8 mouse cellular contexts compared by ENCODE assay signal in the genomic region with DNA sequence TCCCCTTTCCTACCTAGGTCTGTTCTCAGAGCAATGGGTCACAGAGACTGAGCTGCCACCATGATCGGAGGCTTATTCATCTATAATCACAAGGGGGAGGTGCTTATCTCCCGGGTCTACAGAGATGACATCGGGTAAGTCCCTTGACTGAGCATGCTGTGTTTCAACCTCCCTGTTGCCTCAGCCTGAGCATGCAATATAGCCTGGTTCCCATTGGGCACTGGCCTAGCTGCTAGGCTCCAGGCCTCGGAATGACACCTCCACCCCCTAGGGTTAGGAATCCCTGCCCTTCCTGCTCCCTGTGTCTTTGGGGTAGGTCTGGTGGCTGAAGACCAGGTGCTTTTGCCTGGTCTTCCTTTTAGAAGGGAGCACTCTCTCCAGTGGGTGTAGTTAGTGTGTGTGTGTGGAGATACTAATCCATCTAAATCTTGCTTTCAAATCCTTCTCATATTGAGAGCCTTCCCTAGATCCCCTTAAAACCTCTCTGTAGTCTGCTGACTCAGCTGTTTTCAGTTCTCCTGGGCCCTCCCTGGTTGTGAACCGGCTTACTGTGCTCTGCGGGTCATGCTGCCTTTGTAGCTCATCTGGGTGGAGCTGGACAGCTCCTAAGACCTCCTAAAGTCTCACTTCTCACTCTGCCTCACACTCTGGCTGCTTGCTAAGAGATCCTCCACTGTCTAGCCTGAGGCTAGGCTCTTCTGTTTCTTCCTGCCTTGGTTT. TPM values are rescaled to one million over a fixed set of nuclear protein-coding genes. Genes with fewer than 3 reads are reported as not detected.
DNase-seq lines count a peak whose midpoint lies in the region; ATAC-seq and TF ChIP-seq lines count a peak whose summit lies in the region.

No protein-coding gene starts in this region.

- no peak for DNase-seq in lung, postnatal 0 days (ENCODE audit: low spot score)
- no peak for DNase-seq in lung, adult 18-20 months
- no peak for DNase-seq in forebrain, embryonic 14.5 days (ENCODE audit: low spot score)
- DNase-seq in liver, embryonic 13.5 days, result peak; percentile 23
- no peak for DNase-seq in stomach, postnatal 0 days (ENCODE audit: low spot score)
- DNase-seq in thymus, postnatal 14 days, result no peak
- no peak for DNase-seq in left cerebral cortex, postnatal 10 days (ENCODE audit: extremely low spot score in 1 of 2, low spot score in 2 of 2)
- DNase-seq in right cerebral cortex, postnatal 10 days (ENCODE audit: low spot score in 2 of 2), result no peak

- H3K4me3 ChIP-seq in lung, postnatal 0 days (ENCODE audit: low read depth, low read length), result 0 out of 2 replicates have a peak overlapping the region, but pooled peaks have one; percentile 14
- peak overlapping the region; percentile 86 for H3K4me3 ChIP-seq in forebrain, embryonic 14.5 days (ENCODE audit: low read depth, low read length)
- H3K4me3 ChIP-seq in liver, embryonic 13.5 days (replicated peaks), result peak overlapping the region; percentile 80
- H3K4me3 ChIP-seq in stomach, postnatal 0 days (ENCODE audit: low read depth, low read length), result peak overlapping the region; percentile 5

- WGBS in lung, postnatal 0 days, result 36% methylated on average over 6 of the region's 6 CpGs
- 31% methylated on average over 6 of the region's 6 CpGs for WGBS in forebrain, embryonic 14.5 days
- 29% methylated on average over 6 of the region's 6 CpGs for WGBS in liver, embryonic 13.5 days (ENCODE audit: insufficient replicate concordance)
- 35% methylated on average over 6 of the region's 6 CpGs for WGBS in stomach, postnatal 0 days

- no peaks in the 10 kb centered on the region for H3K27me3 ChIP-seq in lung, postnatal 0 days (replicated peaks; ENCODE audit: insufficient read depth, low read length)
- no peaks in the 10 kb centered on the region for H3K27me3 ChIP-seq in forebrain, embryonic 14.5 days (replicated peaks; ENCODE audit: control insufficient read depth, insufficient read depth, low read length)
- H3K27me3 ChIP-seq in liver, embryonic 13.5 days, result no peaks in the 10 kb centered on the region
- no peaks in the 10 kb centered on the region for H3K27me3 ChIP-seq in stomach, postnatal 0 days (ENCODE audit: control insufficient read depth, insufficient read depth, low read length)

- intact Hi-C loops in left cerebral cortex, postnatal 10 days (cut with DNase I), result loop anchor here (1.0 kb wide), 1 partner anchor 8 kb away; no protein-coding TSS in a partner anchor

- no peak for TF ChIP-seq CTCF in lung, postnatal 0 days (IDR thresholded peaks at IDR 0.05)
- no peak for TF ChIP-seq CTCF in stomach, postnatal 0 days (IDR thresholded peaks at IDR 0.05; ENCODE audit: low read depth)

- H3K4me1 ChIP-seq in lung, postnatal 0 days (ENCODE audit: insufficient read depth, low read depth, low read length), result peaks cover 16% of the 10 kb centered on the region
- H3K4me1 ChIP-seq in forebrain, embryonic 14.5 days (ENCODE audit: control insufficient read depth, insufficient read depth, low read length), result peaks cover 21% of the 10 kb centered on the region
- peaks cover 49% of the 10 kb centered on the region for H3K4me1 ChIP-seq in liver, embryonic 13.5 days (replicated peaks)
- H3K4me1 ChIP-seq in stomach, postnatal 0 days (replicated peaks; ENCODE audit: control insufficient read depth, insufficient read depth), result no peaks in the 10 kb centered on the region; the same call in 1 of the 2 replicates

- H3K4me2 ChIP-seq in lung, postnatal 0 days (replicated peaks; ENCODE audit: low read depth, low read length), result peak overlapping the region; percentile 74
- H3K4me2 ChIP-seq in forebrain, embryonic 14.5 days (ENCODE audit: low read length), result peak overlapping the region; percentile 91
- peak overlapping the region; percentile 88 for H3K4me2 ChIP-seq in liver, embryonic 13.5 days
- H3K4me2 ChIP-seq in stomach, postnatal 0 days (replicated peaks; ENCODE audit: low read depth), result peak overlapping the region; percentile 76

- H3K27ac ChIP-seq in lung, postnatal 0 days (ENCODE audit: low read length), result no peak overlapping the region
- no peak overlapping the region for H3K27ac ChIP-seq in forebrain, embryonic 14.5 days (ENCODE audit: low read depth, low read length)
- H3K27ac ChIP-seq in liver, embryonic 13.5 days, result peak overlapping the region; percentile 94
- H3K27ac ChIP-seq in stomach, postnatal 0 days (replicated peaks), result peak overlapping the region; percentile 66

- ATAC-seq in lung, postnatal 0 days, result no peak
- ATAC-seq in forebrain, embryonic 14.5 days, result no peak
- ATAC-seq in liver, embryonic 13.5 days (ENCODE audit: low read depth), result no peak
- no peak for ATAC-seq in stomach, postnatal 0 days (ENCODE audit: low FRiP score, low TSS enrichment)

- TF ChIP-seq EP300 in lung, postnatal 0 days (IDR thresholded peaks at IDR 0.05), result no peak
- no peak for TF ChIP-seq EP300 in stomach, postnatal 0 days (optimal IDR thresholded peaks at IDR 0.05)

- H3K36me3 ChIP-seq in lung, postnatal 0 days (ENCODE audit: insufficient read depth, low read length), result peaks cover 28% of the 10 kb centered on the region; the same call in 1 of the 2 replicates
- peaks cover 61% of the 10 kb centered on the region for H3K36me3 ChIP-seq in forebrain, embryonic 14.5 days (ENCODE audit: control insufficient read depth, insufficient read depth, low read length)
- peaks cover 53% of the 10 kb centered on the region for H3K36me3 ChIP-seq in liver, embryonic 13.5 days
- H3K36me3 ChIP-seq in stomach, postnatal 0 days (ENCODE audit: control insufficient read depth, insufficient read depth, low read length), result peaks cover 14% of the 10 kb centered on the region

- H3K9me3 ChIP-seq in lung, postnatal 0 days (ENCODE audit: low read length), result no peaks in the 10 kb centered on the region
- no peaks in the 10 kb centered on the region for H3K9me3 ChIP-seq in forebrain, embryonic 14.5 days (replicated peaks; ENCODE audit: control insufficient read depth, low read length)
- no peaks in the 10 kb centered on the region for H3K9me3 ChIP-seq in liver, embryonic 13.5 days (replicated peaks)
- H3K9me3 ChIP-seq in stomach, postnatal 0 days (ENCODE audit: control insufficient read depth, low read length), result no peaks in the 10 kb centered on the region

- peak overlapping the region; percentile 32 for H3K9ac ChIP-seq in lung, postnatal 0 days (replicated peaks; ENCODE audit: low read depth)
- peak overlapping the region; percentile 98 for H3K9ac ChIP-seq in forebrain, embryonic 14.5 days (ENCODE audit: low read length)
- H3K9ac ChIP-seq in liver, embryonic 13.5 days, result peak overlapping the region; percentile 91
- peak overlapping the region; percentile 38; the same call in 1 of the 2 replicates for H3K9ac ChIP-seq in stomach, postnatal 0 days (ENCODE audit: low read length)

RNA-seq across cellular contexts. Expression of a gene that starts 2.5 kb away (rescaled TPM):
- 402 and 427 TPM in 2 replicates for polyA plus RNA-seq in lung, postnatal 0 days (2015; fragmentation: Nextera tagmentation; extraction: Ambion mirVana)
- 1,206 and 1,335 TPM in 2 replicates for polyA plus RNA-seq in forebrain, embryonic 14.5 days (2014; fragmentation: Nextera tagmentation; extraction: Ambion mirVana)
- polyA plus RNA-seq in liver, embryonic 13.5 days (2015; fragmentation: Nextera tagmentation; extraction: Ambion mirVana), result 413 and 466 TPM in 2 replicates
- 332 and 349 TPM in 2 replicates for polyA plus RNA-seq in stomach, postnatal 0 days (2015; fragmentation: Nextera tagmentation; extraction: Ambion mirVana)
- total RNA-seq in left cerebral cortex, postnatal 10 days (2021), result 100 to 1,000 TPM; 950 to 999 TPM

RNA-seq across cellular contexts. Expression of a gene that starts 10.6 kb away (rescaled TPM):
- 36.3 and 39.6 TPM in 2 replicates for polyA plus RNA-seq in lung, postnatal 0 days (2015; fragmentation: Nextera tagmentation; extraction: Ambion mirVana)
- 64.8 and 74.4 TPM in 2 replicates for polyA plus RNA-seq in forebrain, embryonic 14.5 days (2014; fragmentation: Nextera tagmentation; extraction: Ambion mirVana)
- polyA plus RNA-seq in liver, embryonic 13.5 days (2015; fragmentation: Nextera tagmentation; extraction: Ambion mirVana), result 27.0 and 27.9 TPM in 2 replicates
- 31.0 and 33.0 TPM in 2 replicates for polyA plus RNA-seq in stomach, postnatal 0 days (2015; fragmentation: Nextera tagmentation; extraction: Ambion mirVana)
- 10 to 100 TPM; 67.0 to 80.0 TPM for total RNA-seq in left cerebral cortex, postnatal 10 days (2021)

RNA-seq across cellular contexts. Expression of a gene that starts 21.0 kb away (rescaled TPM):
- 10.3 and 10.5 TPM in 2 replicates for polyA plus RNA-seq in lung, postnatal 0 days (2015; fragmentation: Nextera tagmentation; extraction: Ambion mirVana)
- polyA plus RNA-seq in forebrain, embryonic 14.5 days (2014; fragmentation: Nextera tagmentation; extraction: Ambion mirVana), result 25.3 and 26.0 TPM in 2 replicates
- polyA plus RNA-seq in liver, embryonic 13.5 days (2015; fragmentation: Nextera tagmentation; extraction: Ambion mirVana), result 3.7 and 4.8 TPM in 2 replicates
- 8.7 and 10.0 TPM in 2 replicates for polyA plus RNA-seq in stomach, postnatal 0 days (2015; fragmentation: Nextera tagmentation; extraction: Ambion mirVana)
- total RNA-seq in left cerebral cortex, postnatal 10 days (2021), result 10 to 100 TPM; 84.8 to 87.8 TPM

RNA-seq across cellular contexts. Expression of a gene that starts 39.1 kb away (rescaled TPM):
- 46.9 and 51.1 TPM in 2 replicates for polyA plus RNA-seq in lung, postnatal 0 days (2015; fragmentation: Nextera tagmentation; extraction: Ambion mirVana)
- 90.3 and 92.1 TPM in 2 replicates for polyA plus RNA-seq in forebrain, embryonic 14.5 days (2014; fragmentation: Nextera tagmentation; extraction: Ambion mirVana)
- polyA plus RNA-seq in liver, embryonic 13.5 days (2015; fragmentation: Nextera tagmentation; extraction: Ambion mirVana), result 71.1 and 75.5 TPM in 2 replicates
- 58.2 and 58.7 TPM in 2 replicates for polyA plus RNA-seq in stomach, postnatal 0 days (2015; fragmentation: Nextera tagmentation; extraction: Ambion mirVana)
- total RNA-seq in left cerebral cortex, postnatal 10 days (2021), result 10 to 100 TPM; 61.4 to 66.7 TPM

RNA-seq across cellular contexts. Expression of a gene that starts 51.5 kb away (rescaled TPM):
- polyA plus RNA-seq in lung, postnatal 0 days (2015; fragmentation: Nextera tagmentation; extraction: Ambion mirVana), result 0.06 and 0.12 TPM in 2 replicates
- polyA plus RNA-seq in forebrain, embryonic 14.5 days (2014; fragmentation: Nextera tagmentation; extraction: Ambion mirVana), result 1.3 and 4.1 TPM in 2 replicates
- polyA plus RNA-seq in liver, embryonic 13.5 days (2015; fragmentation: Nextera tagmentation; extraction: Ambion mirVana), result 0.21 and 0.23 TPM in 2 replicates
- polyA plus RNA-seq in stomach, postnatal 0 days (2015; fragmentation: Nextera tagmentation; extraction: Ambion mirVana), result 1.3 and 2.1 TPM in 2 replicates
- total RNA-seq in left cerebral cortex, postnatal 10 days (2021), result 10 to 100 TPM; 78.1 to 78.5 TPM

Comparison
In these comparisons a context has a peak if more than half of its experiments do, and no peak if none do; other contexts are left out.
1. H3K27ac ChIP-seq: peak in liver, embryonic 13.5 days (single experiment) and stomach, postnatal 0 days (single experiment); none in lung, postnatal 0 days (single experiment) and forebrain, embryonic 14.5 days (single experiment).
2. H3K4me3 ChIP-seq: peak in every context shown above with its lines; median percentile 86 in forebrain, embryonic 14.5 days; 80 in liver, embryonic 13.5 days; 14 in lung, postnatal 0 days; 5 in stomach, postnatal 0 days.
3. H3K9ac ChIP-seq: peak in every context shown above with its lines; median percentile 98 in forebrain, embryonic 14.5 days; 91 in liver, embryonic 13.5 days; 38 in stomach, postnatal 0 days; 32 in lung, postnatal 0 days.
4. Peak in every context shown above with its lines, with median percentiles within 50 percentile points of each other: H3K4me2 ChIP-seq.